Mouse (Mus musculus): ENCODE data around the gene Hs1bp3. TPM values are rescaled to one million over a fixed set of nuclear protein-coding genes. Genes with fewer than 3 reads are reported as not detected.

Hs1bp3 gene
- polyA plus RNA-seq, 1 experiment from 2014 or later, result 18.3 TPM

- H3K27ac ChIP-seq (ENCODE audit: poor library complexity, severe bottlenecking), result no peak within 1 kb of the TSS
- peaks cover 92% of the 10 kb centered on the region for H3K27me3 ChIP-seq (replicated peaks)
- H3K9ac ChIP-seq, result peak within 1 kb of the TSS; percentile 58
- peak; percentile 34; the same call in 1 of the 2 replicates for ATAC-seq (ENCODE audit: insufficient number of reproducible peaks, low FRiP score)
- under 1% methylated on average over 52 of the region's 53 CpGs for WGBS
- no peaks in the 10 kb centered on the region for H3K9me3 ChIP-seq (replicated peaks)
- H3K4me2 ChIP-seq, result peak within 1 kb of the TSS; percentile 93
- H3K36me3 ChIP-seq, result no peaks in the 10 kb centered on the region
- peak within 1 kb of the TSS; percentile 60 for H3K4me3 ChIP-seq
- peaks cover 37% of the 10 kb centered on the region for H3K4me1 ChIP-seq (replicated peaks)
These were observed 11.3 kb upstream of the Hs1bp3 start, which contains the start of gene Gdf7 for GRCm38 (mm10) chr12:8301841-8302431. Gene Gdf7 (minus strand): TSS chr12:8301954.

DNA sequence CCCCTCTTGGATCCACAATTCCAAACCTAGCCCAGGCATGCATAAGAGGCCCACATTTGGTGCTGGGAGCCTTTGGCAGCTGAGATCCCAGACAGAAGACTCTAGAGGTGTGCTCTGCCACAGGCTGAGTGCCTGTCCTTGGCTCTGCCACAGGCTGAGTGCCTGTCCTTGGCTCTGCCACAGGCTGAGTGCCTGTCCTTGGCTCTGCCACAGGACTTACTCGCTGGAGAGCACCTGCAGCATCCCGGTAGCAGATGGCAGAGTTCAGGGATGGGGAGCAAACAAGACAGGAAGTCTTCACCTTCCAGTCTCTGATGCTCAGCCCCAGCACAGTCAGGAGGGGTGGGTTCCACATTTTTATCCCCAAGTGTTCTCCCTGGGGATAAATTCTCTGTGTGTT is 8.0 kb upstream of the Hs1bp3 start:
- Histone ChIP-seq H3K27ac (ENCODE audit: poor library complexity, severe bottlenecking) (no peak overlapping the region), H3K4me1 (replicated peaks) (peaks cover 17% of the 10 kb centered on the region), H3K36me3 (no peaks in the 10 kb centered on the region), H3K4me3 (no peak overlapping the region), H3K9me3 (replicated peaks) (no peaks in the 10 kb centered on the region), H3K4me2 (no peak overlapping the region), H3K9ac (no peak overlapping the region), H3K27me3 (replicated peaks) (peaks cover 64% of the 10 kb centered on the region)
- WGBS, result 37% methylated on average over 2 of the region's 2 CpGs
- ATAC-seq (ENCODE audit: insufficient number of reproducible peaks, low FRiP score), result no peak

- peaks cover 65% of the 10 kb centered on the region for H3K27me3 ChIP-seq (replicated peaks)
- H3K9me3 ChIP-seq (replicated peaks), result no peaks in the 10 kb centered on the region
- H3K27ac ChIP-seq (ENCODE audit: poor library complexity, severe bottlenecking), result no peak overlapping the region
- no peak overlapping the region for H3K9ac ChIP-seq
- WGBS, result 10% methylated on average over 5 of the region's 5 CpGs
- H3K4me2 ChIP-seq, result peak overlapping the region; percentile 32; the same call in 1 of the 2 replicates
- H3K36me3 ChIP-seq, result no peaks in the 10 kb centered on the region
- H3K4me1 ChIP-seq (replicated peaks), result peaks cover 14% of the 10 kb centered on the region
- no peak for ATAC-seq (ENCODE audit: insufficient number of reproducible peaks, low FRiP score)
- no peak overlapping the region for H3K4me3 ChIP-seq
These were observed 6.8 kb upstream of the Hs1bp3 start for GRCm38 (mm10) chr12:8306432-8306831.

DNA sequence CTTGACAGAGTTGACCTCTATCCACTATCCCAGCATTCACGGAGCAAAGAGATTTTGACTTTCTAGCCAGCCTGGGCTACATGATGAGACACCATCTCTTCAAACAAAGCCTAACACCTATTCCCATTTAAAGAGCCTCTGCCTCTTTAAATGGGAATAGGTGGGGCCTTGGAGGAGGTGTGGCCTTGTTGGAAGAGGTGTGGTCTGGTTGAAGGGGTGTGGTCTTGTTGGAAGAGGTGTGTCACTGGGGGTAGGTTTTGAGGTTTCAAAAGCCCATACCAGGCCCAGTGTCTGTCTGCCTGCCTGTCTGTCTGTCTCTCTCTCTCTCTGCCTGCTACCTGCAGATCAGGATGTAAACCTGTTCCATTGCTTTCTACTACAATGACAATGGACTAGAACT is 6.3 kb upstream of the Hs1bp3 start:
- no peak overlapping the region for H3K4me2 ChIP-seq
- no peak overlapping the region for H3K4me3 ChIP-seq
- no peak overlapping the region for H3K27ac ChIP-seq (ENCODE audit: poor library complexity, severe bottlenecking)
- no peak for ATAC-seq (ENCODE audit: insufficient number of reproducible peaks, low FRiP score)
- no peak overlapping the region for H3K9ac ChIP-seq
- peaks cover 65% of the 10 kb centered on the region for H3K27me3 ChIP-seq (replicated peaks)
- H3K4me1 ChIP-seq (replicated peaks), result peaks cover 9% of the 10 kb centered on the region
- no peaks in the 10 kb centered on the region for H3K9me3 ChIP-seq (replicated peaks)
- 68% methylated on average over 1 of the region's 1 CpGs for WGBS
- H3K36me3 ChIP-seq, result no peaks in the 10 kb centered on the region

GRCm38 (mm10) chr12:8310992-8311391 is 2.2 kb upstream of the Hs1bp3 start:
- Histone ChIP-seq H3K27ac (ENCODE audit: poor library complexity, severe bottlenecking) (no peak overlapping the region), H3K4me2 (no peak overlapping the region), H3K4me3 (no peak overlapping the region), H3K27me3 (replicated peaks) (peaks cover 29% of the 10 kb centered on the region), H3K9me3 (replicated peaks) (no peaks in the 10 kb centered on the region), H3K36me3 (no peaks in the 10 kb centered on the region), H3K9ac (no peak overlapping the region), H3K4me1 (replicated peaks) (peaks cover 17% of the 10 kb centered on the region)
- no peak for ATAC-seq (ENCODE audit: insufficient number of reproducible peaks, low FRiP score)
- 57% methylated on average over 17 of the region's 17 CpGs for WGBS

- WGBS, result 75% methylated on average over 4 of the region's 4 CpGs
These were observed 966 bp upstream of the Hs1bp3 start for GRCm38 (mm10) chr12:8312266-8312665.

DNA sequence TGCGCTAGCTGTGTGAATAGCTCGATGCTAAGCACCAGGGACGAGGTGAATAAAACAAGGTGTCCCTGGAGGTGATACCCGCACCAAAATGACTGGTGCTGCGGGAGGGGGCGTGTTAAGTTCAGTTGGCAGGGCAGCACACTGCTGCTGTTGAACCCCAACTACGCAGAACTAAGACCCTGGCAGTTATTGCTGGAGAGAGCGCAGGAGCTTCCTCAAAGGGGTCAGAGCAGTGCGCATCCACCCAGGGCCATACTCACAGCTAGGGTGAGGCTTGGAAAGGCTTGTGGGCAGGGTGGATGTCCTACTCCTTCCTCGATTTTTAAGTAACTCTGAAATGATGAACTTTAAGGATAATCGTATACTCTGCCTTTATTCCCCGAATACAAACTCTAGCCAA is 541 bp downstream of the Hs1bp3 start:
- Histone ChIP-seq H3K27me3 (replicated peaks) (peaks cover 25% of the 10 kb centered on the region), H3K4me1 (replicated peaks) (peaks cover 18% of the 10 kb centered on the region), H3K4me2 (peak overlapping the region; percentile 83), H3K4me3 (peak overlapping the region; percentile 63), H3K9me3 (replicated peaks) (no peaks in the 10 kb centered on the region), H3K9ac (peak overlapping the region; percentile 74), H3K27ac (ENCODE audit: poor library complexity, severe bottlenecking) (no peak overlapping the region), H3K36me3 (peaks cover 13% of the 10 kb centered on the region)
- ATAC-seq (ENCODE audit: insufficient number of reproducible peaks, low FRiP score), result peak; percentile 16
- 25% methylated on average over 12 of the region's 12 CpGs for WGBS

More at GRCm38 (mm10) chr12:8312266-8312665, 966 bp upstream of the Hs1bp3 start:
- H3K4me2 ChIP-seq, result no peak overlapping the region
- H3K36me3 ChIP-seq, result no peaks in the 10 kb centered on the region
- peaks cover 18% of the 10 kb centered on the region for H3K4me1 ChIP-seq (replicated peaks)
- H3K4me3 ChIP-seq, result no peak overlapping the region
- H3K9ac ChIP-seq, result no peak overlapping the region
- H3K9me3 ChIP-seq (replicated peaks), result no peaks in the 10 kb centered on the region
- H3K27ac ChIP-seq (ENCODE audit: poor library complexity, severe bottlenecking), result no peak overlapping the region
- peaks cover 25% of the 10 kb centered on the region for H3K27me3 ChIP-seq (replicated peaks)
- ATAC-seq (ENCODE audit: insufficient number of reproducible peaks, low FRiP score), result no peak

DNA sequence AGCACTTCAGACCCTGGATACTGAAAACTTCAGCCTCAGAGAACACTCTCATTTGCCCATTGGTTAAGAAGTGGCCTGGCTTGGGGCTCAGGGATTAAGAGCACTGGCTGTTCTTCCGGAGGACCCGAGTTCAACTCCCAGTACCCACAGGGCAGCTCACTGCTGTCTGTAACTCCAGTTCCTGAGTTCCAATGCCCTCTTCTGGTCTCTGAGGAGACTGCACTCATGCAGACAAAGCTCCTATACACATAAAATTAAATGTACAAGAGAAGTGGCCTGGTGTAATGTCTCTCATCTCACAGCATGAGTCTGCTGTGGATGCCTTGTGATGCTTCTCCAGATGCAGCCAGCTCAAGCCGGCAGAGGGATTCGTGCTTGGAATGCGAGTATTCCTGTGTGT is 3.3 kb downstream of the Hs1bp3 start:
- H3K9me3 ChIP-seq (replicated peaks), result no peaks in the 10 kb centered on the region
- H3K4me2 ChIP-seq, result no peak overlapping the region
- H3K4me3 ChIP-seq, result no peak overlapping the region
- ATAC-seq (ENCODE audit: insufficient number of reproducible peaks, low FRiP score), result no peak
- H3K9ac ChIP-seq, result no peak overlapping the region
- peaks cover 18% of the 10 kb centered on the region for H3K4me1 ChIP-seq (replicated peaks)
- WGBS, result 91% methylated on average over 5 of the region's 5 CpGs
- H3K27ac ChIP-seq (ENCODE audit: poor library complexity, severe bottlenecking), result no peak overlapping the region
- peaks cover 7% of the 10 kb centered on the region for H3K27me3 ChIP-seq (replicated peaks)
- H3K36me3 ChIP-seq, result peaks cover 28% of the 10 kb centered on the region

DNA sequence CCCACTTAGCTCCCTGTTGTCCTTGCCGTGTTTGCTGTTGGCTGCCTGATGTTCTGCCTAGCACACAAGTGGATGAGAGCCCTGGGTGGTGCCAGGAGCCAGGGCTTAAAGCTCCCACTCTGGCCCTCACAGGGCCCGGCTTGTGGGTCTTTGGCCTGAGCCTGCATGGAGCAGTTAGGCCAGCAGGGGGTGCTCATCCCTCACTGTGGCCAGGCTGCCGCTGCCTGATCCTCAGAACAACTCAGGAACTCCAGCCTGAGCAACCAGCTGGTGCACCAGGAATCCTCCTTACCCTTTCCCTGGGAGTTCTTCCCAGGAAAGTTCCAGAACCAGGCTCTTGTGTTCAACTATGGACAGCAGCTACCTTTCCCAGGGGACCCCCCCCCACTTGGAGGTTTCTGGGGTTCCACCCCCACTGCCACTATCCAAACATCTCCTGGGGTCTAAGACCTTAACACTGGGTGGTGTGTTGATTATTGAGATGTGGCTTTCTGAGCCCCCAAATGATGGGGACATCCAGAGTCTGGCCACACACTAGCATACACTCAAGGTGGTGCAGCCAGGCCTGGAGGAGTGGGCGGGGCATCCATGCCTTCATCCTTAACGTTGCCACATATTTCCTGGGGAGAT is 7.0 kb downstream of the Hs1bp3 start:
- H3K4me2 ChIP-seq, result no peak overlapping the region
- ATAC-seq (ENCODE audit: insufficient number of reproducible peaks, low FRiP score), result no peak
- H3K4me3 ChIP-seq, result no peak overlapping the region
- peaks cover 54% of the 10 kb centered on the region for H3K36me3 ChIP-seq
- no peaks in the 10 kb centered on the region for H3K27me3 ChIP-seq (replicated peaks)
- no peak overlapping the region for H3K27ac ChIP-seq (ENCODE audit: poor library complexity, severe bottlenecking)
- no peak overlapping the region for H3K9ac ChIP-seq
- 46% methylated on average over 5 of the region's 5 CpGs for WGBS
- no peaks in the 10 kb centered on the region for H3K9me3 ChIP-seq (replicated peaks)
- peaks cover 8% of the 10 kb centered on the region for H3K4me1 ChIP-seq (replicated peaks)

DNA sequence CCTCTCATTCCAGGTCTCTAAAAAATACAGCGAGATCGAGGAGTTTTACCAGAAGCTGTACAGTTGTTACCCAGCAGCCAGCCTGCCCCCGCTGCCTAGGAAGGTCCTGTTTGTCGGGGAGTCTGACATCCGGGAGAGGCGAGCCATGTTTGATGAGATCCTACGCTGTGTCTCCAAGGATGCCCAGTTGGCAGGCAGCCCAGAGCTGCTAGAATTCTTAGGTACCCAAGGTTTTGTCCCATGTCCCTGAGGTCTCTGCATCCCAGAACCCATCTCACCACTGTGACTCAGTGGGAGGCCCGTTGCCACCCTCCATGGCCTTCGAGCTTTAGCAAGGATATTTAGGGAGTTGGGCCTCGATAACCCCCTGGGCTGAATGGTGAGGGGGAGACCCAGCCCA is 8.3 kb downstream of the Hs1bp3 start:
- Histone ChIP-seq H3K4me2 (no peak overlapping the region), H3K9me3 (replicated peaks) (no peaks in the 10 kb centered on the region), H3K9ac (no peak overlapping the region), H3K27ac (ENCODE audit: poor library complexity, severe bottlenecking) (no peak overlapping the region), H3K4me3 (no peak overlapping the region), H3K36me3 (peaks cover 57% of the 10 kb centered on the region), H3K27me3 (replicated peaks) (no peaks in the 10 kb centered on the region), H3K4me1 (replicated peaks) (no peaks in the 10 kb centered on the region; the same call in 1 of the 2 replicates)
- no peak for ATAC-seq (ENCODE audit: insufficient number of reproducible peaks, low FRiP score)
- WGBS, result 81% methylated on average over 10 of the region's 10 CpGs

- WGBS, result 70% methylated on average over 10 of the region's 10 CpGs
- H3K9me3 ChIP-seq (replicated peaks), result no peaks in the 10 kb centered on the region
- H3K27me3 ChIP-seq (replicated peaks), result no peaks in the 10 kb centered on the region
- no peak overlapping the region for H3K9ac ChIP-seq
- no peak overlapping the region for H3K4me2 ChIP-seq
- peaks cover 7% of the 10 kb centered on the region for H3K4me1 ChIP-seq (replicated peaks)
- no peak overlapping the region for H3K4me3 ChIP-seq
- H3K27ac ChIP-seq (ENCODE audit: poor library complexity, severe bottlenecking), result no peak overlapping the region
- peaks cover 51% of the 10 kb centered on the region for H3K36me3 ChIP-seq
- no peak for ATAC-seq (ENCODE audit: insufficient number of reproducible peaks, low FRiP score)
These were observed 10.9 kb downstream of the Hs1bp3 start for GRCm38 (mm10) chr12:8324086-8324485.
